Mouse (Mus musculus): ENCODE results near the gene Myom1. TPM values are rescaled to one million over a fixed set of nuclear protein-coding genes. Genes with fewer than 3 reads are reported as not detected.
"Not testable (repeated sequence)": the region's sequence is repeated elsewhere in the genome, so short reads cannot be mapped to it uniquely, and the experiment has no call there.

The Myom1 gene
- polyA plus RNA-seq (2012; rRNA removed) = 2.1 and 3.4 TPM in 2 replicates

DNA sequence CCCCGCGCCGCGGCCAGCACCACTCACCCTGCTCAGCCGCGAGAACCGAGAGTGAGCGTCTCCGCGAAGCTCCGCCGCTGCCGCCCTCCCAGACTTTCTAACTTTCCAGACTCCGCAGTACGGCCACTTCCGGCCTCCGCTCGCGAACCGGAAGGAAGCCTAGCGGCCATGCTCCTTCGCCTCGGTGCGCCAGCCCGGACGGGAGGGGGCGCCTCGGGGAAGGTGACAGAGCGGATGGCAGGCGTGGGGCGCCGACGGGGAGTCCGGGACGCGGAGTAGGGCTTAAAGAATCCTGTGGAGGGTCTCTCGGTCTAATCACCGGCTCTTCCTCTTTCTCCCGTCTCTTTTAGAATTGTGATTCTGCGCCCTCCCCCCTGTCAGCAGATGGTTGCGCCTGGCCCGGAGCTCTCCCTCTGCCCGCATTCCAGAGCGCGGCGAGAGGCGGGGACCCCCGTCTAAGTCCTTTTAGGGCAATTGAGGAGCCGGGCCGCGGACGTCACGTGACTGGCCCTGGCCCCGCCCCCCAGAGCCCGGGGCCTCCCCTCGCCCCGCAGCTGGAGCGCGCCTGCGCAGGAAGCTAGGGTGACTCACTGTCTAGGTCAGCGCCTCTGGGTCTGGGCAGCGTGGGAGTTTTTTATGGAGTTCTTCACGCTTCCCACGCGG, at the start of gene Myom1:
Gene Myom1 (plus strand): TSS at position 553 of the 663 bp plus-strand sequence.
- Histone ChIP-seq H3K27me3 (ENCODE audit: control insufficient read depth, insufficient read depth, low read length) (no peaks in the 10 kb centered on the region), H3K27ac (ENCODE audit: control insufficient read depth, insufficient read depth, low read depth, low read length) (peak within 1 kb of the TSS; percentile 94), H3K4me3 (ENCODE audit: control insufficient read depth, low read depth, low read length) (peak within 1 kb of the TSS; percentile 87), H3K4me1 (ENCODE audit: control insufficient read depth, insufficient read depth, low read length) (peaks cover 6% of the 10 kb centered on the region), H3K36me3 (ENCODE audit: control insufficient read depth, insufficient read depth, low read length) (no peaks in the 10 kb centered on the region)
- peak; percentile 14; the same call in 1 of the 2 replicates for TF ChIP-seq CTCF (IDR thresholded peaks at IDR 0.05; ENCODE audit: control insufficient read depth, insufficient read depth, insufficient replicate concordance, low read depth, low read length)
- TF ChIP-seq POLR2A (IDR thresholded peaks at IDR 0.05; ENCODE audit: control insufficient read depth, low read depth, low read length) = peak; percentile 76

- not testable (repeated sequence) for H3K27ac ChIP-seq (ENCODE audit: control insufficient read depth, insufficient read depth, low read depth, low read length); H3K4me3 ChIP-seq (ENCODE audit: control insufficient read depth, low read depth, low read length); H3K27me3 ChIP-seq (ENCODE audit: control insufficient read depth, insufficient read depth, low read length); H3K36me3 ChIP-seq (ENCODE audit: control insufficient read depth, insufficient read depth, low read length); H3K4me1 ChIP-seq (ENCODE audit: control insufficient read depth, insufficient read depth, low read length)
Observed at GRCm38 (mm10) chr17:70963546-70963945, 38.9 kb upstream of the Myom1 start.

DNA sequence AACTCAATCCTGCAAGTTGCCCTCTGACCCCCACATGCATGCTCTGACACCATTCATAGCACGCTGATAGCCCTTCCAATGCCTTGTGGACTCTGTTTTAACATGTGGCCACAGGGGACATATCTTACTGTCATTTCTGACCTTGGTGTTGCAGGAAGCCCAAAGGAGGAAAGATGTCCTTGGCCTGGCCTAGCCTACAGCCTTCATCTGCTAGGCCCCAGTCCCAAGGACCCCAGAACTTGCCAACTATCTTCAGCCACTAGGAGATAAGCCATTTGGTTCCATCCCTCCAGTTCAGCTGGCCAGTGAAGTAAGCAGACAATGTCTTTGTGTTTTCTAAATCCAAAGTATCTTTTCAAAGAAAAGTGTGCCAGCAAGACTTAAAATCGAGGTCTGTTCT, 37.2 kb upstream of the Myom1 start:
- TF ChIP-seq POLR2A (IDR thresholded peaks at IDR 0.05; ENCODE audit: control insufficient read depth, low read depth, low read length) (no peak), CTCF (IDR thresholded peaks at IDR 0.05; ENCODE audit: control insufficient read depth, insufficient read depth, insufficient replicate concordance, low read depth, low read length) (no peak)
- Histone ChIP-seq H3K4me1 (ENCODE audit: control insufficient read depth, insufficient read depth, low read length) (no peaks in the 10 kb centered on the region), H3K36me3 (ENCODE audit: control insufficient read depth, insufficient read depth, low read length) (no peaks in the 10 kb centered on the region), H3K27ac (ENCODE audit: control insufficient read depth, insufficient read depth, low read depth, low read length) (no peak overlapping the region), H3K27me3 (ENCODE audit: control insufficient read depth, insufficient read depth, low read length) (no peaks in the 10 kb centered on the region), H3K4me3 (ENCODE audit: control insufficient read depth, low read depth, low read length) (no peak overlapping the region)

DNA sequence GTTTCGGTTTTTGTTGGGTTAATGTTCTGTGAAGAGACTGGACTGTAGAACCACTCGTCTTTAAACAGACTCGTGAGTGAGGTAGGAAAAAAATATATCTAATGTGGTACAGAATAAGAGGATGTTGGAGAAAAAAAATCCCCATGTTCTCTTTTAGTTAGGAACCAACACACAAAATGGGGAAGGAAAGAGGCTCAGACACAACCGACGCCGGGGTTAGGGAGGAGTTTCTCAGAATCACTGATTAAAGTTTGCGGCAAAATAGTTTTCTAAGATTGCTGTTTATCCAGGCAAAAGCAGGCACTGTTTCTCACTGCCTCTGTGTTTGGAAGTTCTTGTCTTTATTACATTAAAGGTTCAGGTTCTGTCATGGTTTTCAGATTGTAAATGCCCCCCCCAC, 36.3 kb upstream of the Myom1 start:
- Histone ChIP-seq H3K27me3 (ENCODE audit: control insufficient read depth, insufficient read depth, low read length) (no peaks in the 10 kb centered on the region), H3K36me3 (ENCODE audit: control insufficient read depth, insufficient read depth, low read length) (no peaks in the 10 kb centered on the region), H3K4me1 (ENCODE audit: control insufficient read depth, insufficient read depth, low read length) (no peaks in the 10 kb centered on the region), H3K27ac (ENCODE audit: control insufficient read depth, insufficient read depth, low read depth, low read length) (peak overlapping the region; percentile 75), H3K4me3 (ENCODE audit: control insufficient read depth, low read depth, low read length) (no peak overlapping the region)
- TF ChIP-seq CTCF (IDR thresholded peaks at IDR 0.05; ENCODE audit: control insufficient read depth, insufficient read depth, insufficient replicate concordance, low read depth, low read length) = no peak
- no peak for TF ChIP-seq POLR2A (IDR thresholded peaks at IDR 0.05; ENCODE audit: control insufficient read depth, low read depth, low read length)

DNA sequence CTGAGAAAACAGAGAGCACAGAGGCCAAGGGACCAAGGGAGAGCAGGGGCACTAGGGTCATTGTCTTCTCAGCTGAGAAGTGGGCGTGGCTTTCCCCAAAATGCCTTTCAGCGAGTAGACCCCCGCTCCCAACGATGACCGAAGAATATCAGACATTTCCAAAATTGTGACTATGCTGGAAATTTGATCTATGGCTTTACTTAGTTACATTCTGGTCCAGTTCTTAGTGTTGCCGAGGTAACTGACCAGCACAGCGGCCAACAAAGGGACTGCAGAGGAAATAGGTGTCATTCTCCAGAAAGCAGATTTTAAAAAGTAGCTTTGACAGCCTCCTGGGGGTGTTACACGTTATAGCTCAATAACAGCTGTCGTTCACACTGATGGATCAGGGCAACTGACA, 35.2 kb upstream of the Myom1 start:
- Histone ChIP-seq H3K4me1 (ENCODE audit: control insufficient read depth, insufficient read depth, low read length) (no peaks in the 10 kb centered on the region), H3K36me3 (ENCODE audit: control insufficient read depth, insufficient read depth, low read length) (no peaks in the 10 kb centered on the region), H3K27ac (ENCODE audit: control insufficient read depth, insufficient read depth, low read depth, low read length) (peak overlapping the region; percentile 3; the same call in 1 of the 2 replicates), H3K4me3 (ENCODE audit: control insufficient read depth, low read depth, low read length) (no peak overlapping the region), H3K27me3 (ENCODE audit: control insufficient read depth, insufficient read depth, low read length) (no peaks in the 10 kb centered on the region)
- no peak for TF ChIP-seq POLR2A (IDR thresholded peaks at IDR 0.05; ENCODE audit: control insufficient read depth, low read depth, low read length)
- TF ChIP-seq CTCF (IDR thresholded peaks at IDR 0.05; ENCODE audit: control insufficient read depth, insufficient read depth, insufficient replicate concordance, low read depth, low read length) = no peak

GRCm38 (mm10) chr17:70967646-70968045, 34.8 kb upstream of the Myom1 start:
- Histone ChIP-seq H3K27me3 (ENCODE audit: control insufficient read depth, insufficient read depth, low read length) (no peaks in the 10 kb centered on the region), H3K36me3 (ENCODE audit: control insufficient read depth, insufficient read depth, low read length) (no peaks in the 10 kb centered on the region), H3K27ac (ENCODE audit: control insufficient read depth, insufficient read depth, low read depth, low read length) (peak overlapping the region; percentile 3; the same call in 1 of the 2 replicates), H3K4me1 (ENCODE audit: control insufficient read depth, insufficient read depth, low read length) (no peaks in the 10 kb centered on the region), H3K4me3 (ENCODE audit: control insufficient read depth, low read depth, low read length) (no peak overlapping the region)
- TF ChIP-seq CTCF (IDR thresholded peaks at IDR 0.05; ENCODE audit: control insufficient read depth, insufficient read depth, insufficient replicate concordance, low read depth, low read length) = no peak
- no peak for TF ChIP-seq POLR2A (IDR thresholded peaks at IDR 0.05; ENCODE audit: control insufficient read depth, low read depth, low read length)

GRCm38 (mm10) chr17:70968606-70969191, 33.7 kb upstream of the Myom1 start:
- Histone ChIP-seq H3K4me1 (ENCODE audit: control insufficient read depth, insufficient read depth, low read length) (no peaks in the 10 kb centered on the region), H3K4me3 (ENCODE audit: control insufficient read depth, low read depth, low read length) (no peak overlapping the region), H3K27ac (ENCODE audit: control insufficient read depth, insufficient read depth, low read depth, low read length) (no peak overlapping the region), H3K36me3 (ENCODE audit: control insufficient read depth, insufficient read depth, low read length) (no peaks in the 10 kb centered on the region), H3K27me3 (ENCODE audit: control insufficient read depth, insufficient read depth, low read length) (no peaks in the 10 kb centered on the region)
- TF ChIP-seq POLR2A (IDR thresholded peaks at IDR 0.05; ENCODE audit: control insufficient read depth, low read depth, low read length) = no peak
- TF ChIP-seq CTCF (IDR thresholded peaks at IDR 0.05; ENCODE audit: control insufficient read depth, insufficient read depth, insufficient replicate concordance, low read depth, low read length) = no peak
